Mouse (Mus musculus) c-Kit-positive CD71-positive TER-119-negative erythroid progenitor cells, embryonic 14.5 days (primary cell): ENCODE data around the gene Cnbp.

Experiments
- DNase-seq: peaks from one replicate; pipeline ENCODE4 v3.0.0-alpha.2; 2013; ENCODE audit warnings: low read depth

Cnbp gene

DNA sequence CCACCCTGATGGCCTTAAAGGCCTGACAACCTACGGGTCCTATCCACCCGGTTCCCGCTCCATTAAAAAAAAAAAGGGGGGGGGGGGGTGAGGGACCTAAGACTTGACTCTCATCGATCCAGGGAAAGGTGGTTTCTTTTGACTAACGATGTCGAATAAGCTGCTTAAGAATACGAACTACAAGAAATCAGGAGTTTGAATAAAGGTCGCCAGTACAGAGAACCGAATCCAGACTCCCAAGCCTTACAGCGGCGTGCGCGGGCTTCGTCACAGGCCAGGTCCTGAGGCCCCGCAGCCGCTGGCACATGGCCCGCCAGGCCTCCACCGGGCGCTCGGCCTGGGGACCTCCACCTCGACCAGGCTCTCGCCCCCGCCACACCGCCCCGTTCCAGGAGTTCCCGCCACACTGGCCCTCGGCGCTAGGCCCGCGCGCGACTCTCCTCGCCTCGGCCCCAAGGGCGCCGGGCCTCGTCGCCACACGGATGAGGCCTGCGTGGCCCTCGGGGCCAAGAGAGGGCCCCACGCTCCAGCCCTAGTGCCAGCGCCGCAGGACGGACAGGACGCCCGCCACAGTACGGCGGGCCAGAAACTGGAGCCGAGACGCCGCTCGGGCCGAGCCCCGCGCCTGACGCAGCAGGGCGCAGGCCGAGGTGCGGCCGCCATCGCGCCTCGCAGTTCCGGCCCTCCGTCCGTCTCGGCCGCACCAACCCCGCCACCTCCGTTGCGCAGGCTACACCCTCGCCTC is 579 bp downstream of the Cnbp start:
- DNase-seq, result no peak

- DNase-seq, result no peak
These were observed 1.1 kb downstream of the Cnbp start for GRCm38 (mm10) chr6:87849780-87850154.

DNA sequence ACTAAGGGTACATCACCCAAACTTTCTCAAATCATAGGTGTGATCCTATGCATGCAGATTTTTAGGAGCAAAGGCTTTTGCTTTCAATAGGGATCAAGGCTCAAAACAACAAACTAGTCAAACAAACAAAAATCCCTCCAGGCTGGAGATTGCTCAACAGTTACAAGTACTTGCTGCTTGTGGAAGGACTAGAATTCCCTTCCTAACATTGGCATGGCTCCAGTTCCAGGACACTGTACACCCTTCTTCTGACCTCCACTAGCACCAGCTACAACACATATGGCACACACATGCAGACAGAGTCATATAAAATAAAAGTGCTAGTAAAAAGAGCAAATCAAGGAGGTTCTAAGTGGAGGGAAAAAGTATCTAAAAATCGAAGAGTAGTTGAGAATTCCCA is 4.1 kb downstream of the Cnbp start:
- no peak for DNase-seq

- DNase-seq, result no peak
These were observed 5.7 kb downstream of the Cnbp start for GRCm38 (mm10) chr6:87845031-87845695.

GRCm38 (mm10) chr6:87842254-87842653 is 8.7 kb downstream of the Cnbp start:
- no peak for DNase-seq

DNA sequence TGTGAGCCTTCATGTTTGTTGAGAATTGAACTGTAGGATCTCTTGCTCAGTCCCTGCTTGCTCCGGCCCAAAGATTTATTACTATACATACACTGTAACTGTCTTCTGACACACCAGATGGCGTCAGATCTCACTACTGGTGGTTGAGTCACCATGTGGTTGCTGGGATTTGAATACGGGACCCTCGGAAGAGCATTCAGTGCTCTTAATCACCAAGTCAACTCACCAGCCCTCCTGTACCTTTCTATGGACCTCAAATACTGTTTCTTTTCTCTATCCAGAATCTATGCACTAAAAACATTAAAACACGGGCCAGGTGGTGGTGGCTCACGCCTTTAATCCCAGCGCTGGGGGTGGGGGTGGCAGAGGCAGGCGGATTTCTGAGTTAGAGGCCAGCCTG is 9.3 kb downstream of the Cnbp start:
- DNase-seq, result no peak

GRCm38 (mm10) chr6:87839797-87840341 is 11.0 kb downstream of the Cnbp start:
- DNase-seq, result no peak

DNA sequence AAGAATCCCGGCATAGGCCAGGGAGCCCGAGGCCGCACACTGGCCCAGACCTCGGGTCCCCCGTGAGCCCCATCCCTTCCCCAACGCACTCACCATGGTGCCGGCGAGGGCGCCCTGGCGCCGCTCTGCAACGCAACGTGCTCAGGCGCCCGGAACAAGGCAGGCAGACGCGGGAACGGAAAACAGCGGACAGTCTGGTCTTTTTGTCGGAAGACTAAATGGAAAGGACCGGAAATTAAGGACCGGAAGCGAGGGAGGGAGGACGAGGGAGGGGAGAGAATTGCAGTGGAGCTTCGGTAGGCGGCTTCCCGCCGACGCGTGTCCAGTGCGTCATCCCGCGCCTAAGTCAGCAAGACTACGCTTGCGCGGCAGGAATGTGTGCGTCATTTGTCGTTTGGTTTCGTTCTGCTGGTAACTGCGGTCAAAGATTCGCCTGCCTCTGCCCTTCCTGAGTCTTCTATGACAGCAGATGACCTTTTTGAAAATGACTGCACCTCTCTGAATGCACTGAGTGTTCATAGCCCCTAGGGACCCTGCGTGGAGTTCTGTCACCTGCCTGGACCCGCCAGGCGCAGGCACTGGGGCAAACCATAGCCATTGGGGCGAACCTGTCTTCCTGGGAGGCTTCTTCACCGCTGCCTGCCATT is 12.2 kb downstream of the Cnbp start, which contains the start of gene Isy1:
Isy1 (minus strand) TSS at position 248 of the 647 bp plus-strand sequence.
- peak; percentile 97 for DNase-seq

- DNase-seq, result no peak
These were observed 15.2 kb downstream of the Cnbp start, which contains the start of gene Gm45140 for GRCm38 (mm10) chr6:87835695-87836094. Gene Gm45140 (minus strand): TSS chr6:87835795.

GRCm38 (mm10) chr6:87820366-87820765 is 30.5 kb downstream of the Cnbp start:
- no peak for DNase-seq

- no peak for DNase-seq
These were observed 36.4 kb downstream of the Cnbp start for GRCm38 (mm10) chr6:87814486-87814885.

GRCm38 (mm10) chr6:87812656-87813055 is 38.2 kb downstream of the Cnbp start:
- DNase-seq, result no peak

- peak; percentile 86 for DNase-seq
These were observed 39.1 kb downstream of the Cnbp start, which contains the start of gene Rab43 for GRCm38 (mm10) chr6:87811675-87812338. Gene Rab43 (minus strand): TSS chr6:87812164.

DNA sequence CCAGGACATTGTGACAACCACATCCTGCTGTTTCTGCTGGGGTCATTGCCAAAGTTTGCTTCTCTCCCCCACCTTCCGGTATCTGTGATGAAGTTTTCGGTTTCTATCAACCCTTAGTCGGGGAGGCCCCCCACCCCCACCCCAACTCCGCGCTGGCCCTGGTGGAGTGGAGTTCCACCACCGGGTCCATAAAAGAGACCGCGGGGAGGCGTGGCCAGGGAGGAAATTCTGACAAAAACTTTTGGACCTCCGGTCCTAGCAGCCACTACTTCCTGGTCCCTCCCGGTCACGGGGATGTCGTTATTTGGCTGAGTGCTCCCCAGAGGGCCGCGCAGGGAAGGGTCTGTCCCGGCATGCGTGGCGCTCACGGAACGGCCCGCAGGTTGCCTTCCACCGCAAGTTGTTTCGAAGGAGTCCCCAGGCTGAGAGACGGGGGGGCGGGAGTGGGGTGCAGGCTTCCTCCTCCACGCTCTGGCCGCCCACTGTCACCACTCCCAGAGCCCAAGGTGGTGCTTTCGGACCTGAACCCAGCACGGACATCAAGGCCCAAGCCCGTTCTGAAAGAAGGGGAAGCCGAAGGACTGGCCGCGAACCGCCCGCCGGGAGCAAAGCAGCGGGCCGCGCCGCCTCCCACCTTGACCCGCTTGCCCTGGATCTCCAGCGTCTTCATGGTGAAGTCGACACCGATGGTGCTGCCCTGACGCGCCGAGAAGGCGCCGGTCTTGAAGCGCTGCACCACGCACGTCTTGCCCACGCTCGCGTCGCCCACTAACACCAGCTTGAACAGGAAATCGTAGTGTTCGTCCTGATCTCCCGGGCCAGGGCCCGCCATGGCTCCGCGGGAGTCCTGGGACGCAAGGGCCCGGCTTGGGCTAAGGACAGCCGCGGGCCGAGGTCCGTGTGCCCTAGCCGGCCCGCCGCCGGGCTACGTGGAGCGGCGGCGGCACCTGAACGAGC is 39.9 kb downstream of the Cnbp start:
- DNase-seq, result no peak

DNA sequence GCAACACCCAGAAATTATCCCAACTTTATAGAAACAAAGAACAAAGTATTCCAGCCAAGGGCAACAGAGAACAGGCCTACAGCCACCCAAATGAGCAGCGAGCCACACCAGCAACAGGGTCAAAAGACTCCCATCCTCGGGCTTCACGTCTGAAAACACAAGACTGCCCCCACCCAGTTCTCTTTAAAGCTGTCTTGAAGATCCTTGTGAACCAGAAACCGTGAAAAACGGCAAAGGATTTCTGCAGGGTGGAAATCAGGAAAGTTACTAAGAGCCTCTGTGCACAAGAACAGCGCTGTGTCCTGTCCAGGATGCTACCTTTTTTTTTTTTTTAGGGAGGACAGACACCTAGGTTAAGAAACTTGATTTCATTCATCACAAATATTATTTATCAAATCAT is 40.6 kb downstream of the Cnbp start:
- DNase-seq, result no peak

GRCm38 (mm10) chr6:87809651-87810161 is 41.2 kb downstream of the Cnbp start:
- no peak for DNase-seq

- DNase-seq, result no peak
These were observed 41.8 kb downstream of the Cnbp start for GRCm38 (mm10) chr6:87809144-87809543.

DNA sequence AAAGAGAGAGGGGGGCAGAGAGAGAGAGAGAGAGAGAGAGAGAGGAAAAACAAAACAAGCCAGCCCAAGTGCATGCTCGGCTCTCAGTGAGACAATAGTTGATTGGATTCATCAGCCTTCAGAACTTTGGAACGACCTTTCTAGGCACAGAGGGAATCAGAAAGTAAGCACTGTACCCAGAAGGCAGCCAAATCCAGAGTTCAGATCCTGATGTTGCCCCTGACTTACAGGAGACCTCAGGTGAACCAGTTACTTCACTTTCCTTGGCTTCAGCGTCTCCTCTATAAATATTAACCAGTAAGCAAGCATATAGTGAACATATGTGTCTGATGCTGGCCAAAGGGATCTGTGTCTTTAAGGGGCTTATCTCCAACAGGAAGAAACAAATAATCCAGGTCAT is 42.4 kb downstream of the Cnbp start:
- DNase-seq, result no peak

DNA sequence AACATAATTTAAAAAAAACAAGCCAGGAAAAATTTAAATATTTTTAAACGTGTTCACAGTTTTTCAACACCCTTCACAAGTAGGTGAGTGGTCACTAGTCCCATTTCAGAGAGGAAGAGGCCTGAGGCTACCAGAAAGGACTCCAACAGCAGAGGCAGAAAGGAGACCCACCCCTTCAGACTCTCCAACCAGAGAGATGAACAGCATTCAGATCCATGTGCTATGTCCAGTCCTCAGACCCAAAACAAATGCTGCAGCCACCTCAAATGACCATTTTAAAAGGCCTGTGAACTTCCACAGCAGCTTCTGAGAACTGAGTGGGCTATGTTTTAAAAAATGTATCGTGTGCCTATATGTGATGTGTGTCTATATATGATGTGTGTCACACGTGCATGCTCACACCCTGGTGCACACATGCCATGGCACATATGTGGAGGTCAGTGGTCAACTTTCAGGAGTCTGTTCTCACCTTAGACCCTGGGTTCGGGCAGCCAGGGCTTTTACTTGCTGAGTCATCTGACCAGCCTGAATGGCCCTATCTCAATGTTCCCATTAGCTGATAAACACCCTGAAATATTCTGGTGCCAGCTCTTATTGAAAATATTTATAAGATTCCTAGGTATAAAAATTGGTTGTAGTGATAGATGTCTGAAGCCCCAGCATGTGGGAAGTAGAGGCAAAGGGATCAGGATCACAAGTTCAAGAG is 43.0 kb downstream of the Cnbp start:
- DNase-seq, result no peak

GRCm38 (mm10) chr6:87806857-87807256 is 44.0 kb downstream of the Cnbp start:
- no peak for DNase-seq
